Mouse (Mus musculus) midbrain, embryonic 10.5 days (tissue): ENCODE results near the gene Gdf3. TPM values are rescaled to one million over a fixed set of nuclear protein-coding genes. Genes with fewer than 3 reads are reported as not detected.
A peak's percentile ranks its signal among the peaks of the same experiment; 100 is the strongest.
"Not testable (repeated sequence)": the region's sequence is repeated elsewhere in the genome, so short reads cannot be mapped to it uniquely, and the experiment has no call there.

Experiments used
- DNase-seq: peaks from one replicate; pipeline ENCODE4 v3.0.0-alpha.2; 2017; ENCODE audit warnings: low spot score
- H3K27ac ChIP-seq: fragments of 300-500 bp; sonication (generic); replicated peaks from 2 replicates; pipeline ENCODE4 v1.5.1; 2016; ENCODE audit warnings: mild to moderate bottlenecking
- H3K27me3 ChIP-seq: fragments of 300-500 bp; sonication (generic); 2 replicates; pipeline ENCODE4 v1.6.1; 2016; ENCODE audit warnings: low read depth, mild to moderate bottlenecking; ENCODE audit not compliant: poor library complexity, severe bottlenecking
- H3K36me3 ChIP-seq: fragments of 300-500 bp; sonication (generic); 2 replicates; pipeline ENCODE4 v1.6.1; 2016; ENCODE audit warnings: mild to moderate bottlenecking, moderate library complexity
- H3K4me1 ChIP-seq: fragments of 300-500 bp; sonication (generic); 2 replicates; pipeline ENCODE4 v1.6.1; 2016
- H3K4me3 ChIP-seq: fragments of 300-500 bp; sonication (generic); 2 replicates; pipeline ENCODE4 v1.5.1; 2016; ENCODE audit warnings: mild to moderate bottlenecking, moderate library complexity
- H3K9me3 ChIP-seq: fragments of 300-500 bp; sonication (generic); replicated peaks from 2 replicates; pipeline ENCODE4 v1.6.1; 2016; ENCODE audit warnings: mild to moderate bottlenecking
- WGBS: fragments of 180-500 bp; shearing (Covaris S2); methylation state at CpG from one replicate; pipeline ENCODE4 v1.1.7; 2016; 5-methylcytosine and 5-hydroxymethylcytosine counted together
- polyA plus RNA-seq: library from polyadenylated mRNA; unstranded; fragments of >200 nt; fragmentation: Nextera tagmentation; extraction: Ambion mirVana; gene quantifications from 2 replicates; pipeline ENCODE4 v1.2.1, GENCODE M21; 2016

Gdf3 gene
- polyA plus RNA-seq, 1 experiment from 2014 or later = 0.09 TPM

GRCm38 (mm10) chr6:122577030-122577429, 32.9 kb downstream of the Gdf3 start:
- Histone ChIP-seq H3K9me3 (no peaks in the 10 kb centered on the region), H3K4me1 (no peaks in the 10 kb centered on the region), H3K27me3 (no peaks in the 10 kb centered on the region), H3K36me3 (no peaks in the 10 kb centered on the region), H3K27ac (no peak overlapping the region), H3K4me3 (no peak overlapping the region)
- 96% methylated on average over 3 of the region's 3 CpGs for WGBS
- no peak for DNase-seq

DNA sequence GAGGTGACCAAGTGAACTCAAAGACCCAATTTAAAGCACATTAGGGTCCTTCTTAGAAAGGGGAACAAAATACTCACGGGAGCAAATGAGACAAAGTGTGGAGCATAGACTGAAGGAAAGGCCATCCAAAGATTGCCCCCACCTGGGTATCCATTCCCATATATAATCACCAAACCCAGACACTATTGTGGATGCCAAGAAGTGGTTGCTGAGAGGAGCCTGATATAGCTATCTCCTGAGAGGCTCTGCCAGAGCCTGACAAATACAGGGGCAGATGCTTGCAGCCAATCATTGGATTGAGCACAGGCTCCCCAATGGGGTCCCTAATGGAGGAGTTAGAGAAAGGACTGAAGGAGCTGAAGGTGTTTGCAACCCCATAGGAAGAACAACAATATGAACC, 34.9 kb downstream of the Gdf3 start:
- not testable (repeated sequence) for DNase-seq, H3K4me3 ChIP-seq

DNA sequence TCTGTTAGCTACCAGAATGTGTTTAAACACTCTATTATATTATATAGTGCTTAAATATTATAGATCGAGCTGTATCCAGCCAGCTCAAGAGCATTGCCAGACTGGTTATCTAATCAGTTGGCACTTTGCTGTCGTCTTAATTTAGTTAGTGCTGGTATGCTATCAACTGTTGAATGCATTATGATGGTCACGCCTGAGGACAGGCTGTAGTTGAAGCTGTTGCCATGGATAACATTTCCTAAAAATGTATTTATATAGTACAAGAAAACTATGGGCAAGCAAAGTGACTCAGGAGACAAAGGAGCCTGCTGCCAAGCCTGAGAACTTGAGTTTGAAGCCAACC, 38.3 kb downstream of the Gdf3 start:
- Histone ChIP-seq H3K27me3 (no peaks in the 10 kb centered on the region), H3K36me3 (no peaks in the 10 kb centered on the region), H3K4me1 (0 out of 2 replicates have a peak, but pooled peaks cover 6% of the 10 kb centered on the region), H3K4me3 (no peak overlapping the region), H3K27ac (no peak overlapping the region), H3K9me3 (no peaks in the 10 kb centered on the region)
- DNase-seq = no peak
- WGBS = 93% methylated on average over 3 of the region's 3 CpGs

More for the DNA sequence above, 34.9 kb downstream of the Gdf3 start:
- not testable (repeated sequence) for H3K27me3 ChIP-seq, H3K27ac ChIP-seq, H3K9me3 ChIP-seq, H3K4me1 ChIP-seq, H3K36me3 ChIP-seq
- WGBS = 83% methylated on average over 1 of the region's 1 CpGs

- WGBS = 69% methylated on average over 8 of the region's 8 CpGs
- H3K27me3 ChIP-seq = no peaks in the 10 kb centered on the region
- H3K27ac ChIP-seq = no peak overlapping the region
- H3K9me3 ChIP-seq = no peaks in the 10 kb centered on the region
- H3K4me3 ChIP-seq = no peak overlapping the region
- no peaks in the 10 kb centered on the region for H3K36me3 ChIP-seq
- DNase-seq = no peak
- H3K4me1 ChIP-seq = 0 out of 2 replicates have a peak, but pooled peaks cover 6% of the 10 kb centered on the region
Measured at GRCm38 (mm10) chr6:122570695-122571616, 38.9 kb downstream of the Gdf3 start.

GRCm38 (mm10) chr6:122569762-122570161, 40.1 kb downstream of the Gdf3 start:
- no peak overlapping the region for H3K4me3 ChIP-seq
- no peak overlapping the region for H3K27ac ChIP-seq
- no peaks in the 10 kb centered on the region for H3K36me3 ChIP-seq
- WGBS = 64% methylated on average over 1 of the region's 1 CpGs
- no peak for DNase-seq
- H3K27me3 ChIP-seq = no peaks in the 10 kb centered on the region
- 0 out of 2 replicates have a peak, but pooled peaks cover 6% of the 10 kb centered on the region for H3K4me1 ChIP-seq
- no peaks in the 10 kb centered on the region for H3K9me3 ChIP-seq

- WGBS = 69% methylated on average over 5 of the region's 5 CpGs
- Histone ChIP-seq H3K4me1 (0 out of 2 replicates have a peak, but pooled peaks cover 6% of the 10 kb centered on the region), H3K36me3 (no peaks in the 10 kb centered on the region), H3K27me3 (no peaks in the 10 kb centered on the region), H3K4me3 (no peak overlapping the region), H3K27ac (no peak overlapping the region), H3K9me3 (no peaks in the 10 kb centered on the region)
- DNase-seq = no peak
Measured at GRCm38 (mm10) chr6:122569113-122569512, 40.8 kb downstream of the Gdf3 start.

DNA sequence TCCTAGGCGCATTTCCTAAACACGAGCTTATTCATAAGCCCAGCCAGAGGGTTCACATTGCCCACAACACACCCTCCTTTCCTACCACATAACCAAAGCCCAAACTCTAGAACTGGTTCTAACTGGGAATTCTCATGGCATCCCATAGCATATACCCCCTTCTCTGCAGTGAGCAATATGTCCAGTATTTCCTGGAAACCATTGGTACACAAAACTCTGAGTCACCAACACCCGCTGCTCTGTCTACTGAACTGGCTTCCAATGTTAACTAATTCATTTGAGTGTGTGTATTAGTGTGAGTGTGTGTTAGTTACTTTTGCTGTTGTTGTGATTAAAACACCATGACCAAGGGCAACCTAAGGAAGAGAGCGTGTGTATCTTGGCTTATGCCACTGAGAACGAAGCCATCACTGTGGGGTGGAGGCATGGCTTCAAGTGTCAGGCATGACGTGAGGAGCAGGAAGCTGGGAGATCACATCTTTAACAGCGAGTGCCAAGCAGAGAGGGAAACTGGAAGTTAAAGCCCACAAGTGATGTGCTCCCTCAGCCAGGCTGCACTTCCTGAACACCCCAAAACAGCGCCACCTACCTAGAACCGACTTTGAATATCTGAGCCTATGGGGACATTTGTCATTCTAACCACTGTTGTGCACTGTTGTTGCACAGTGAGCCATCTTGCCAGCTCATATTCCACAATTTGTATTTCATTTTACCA, 44.7 kb downstream of the Gdf3 start:
- H3K36me3 ChIP-seq = no peaks in the 10 kb centered on the region
- no peak overlapping the region for H3K4me3 ChIP-seq
- no peak overlapping the region for H3K27ac ChIP-seq
- DNase-seq = no peak
- 93% methylated on average over 9 of the region's 9 CpGs for WGBS
- H3K4me1 ChIP-seq = peaks cover 14% of the 10 kb centered on the region
- no peaks in the 10 kb centered on the region for H3K9me3 ChIP-seq
- peaks cover 12% of the 10 kb centered on the region; the same call in 1 of the 2 replicates for H3K27me3 ChIP-seq

GRCm38 (mm10) chr6:122562463-122562862, 47.4 kb downstream of the Gdf3 start:
- no peaks in the 10 kb centered on the region for H3K36me3 ChIP-seq
- WGBS = 3% methylated on average over 6 of the region's 6 CpGs
- H3K27ac ChIP-seq = no peak overlapping the region
- DNase-seq = peak; percentile 54
- peaks cover 12% of the 10 kb centered on the region; the same call in 1 of the 2 replicates for H3K27me3 ChIP-seq
- no peaks in the 10 kb centered on the region for H3K9me3 ChIP-seq
- H3K4me3 ChIP-seq = no peak overlapping the region
- peaks cover 16% of the 10 kb centered on the region for H3K4me1 ChIP-seq

- Histone ChIP-seq H3K9me3 (no peaks in the 10 kb centered on the region), H3K4me3 (no peak overlapping the region), H3K4me1 (peaks cover 19% of the 10 kb centered on the region), H3K27ac (no peak overlapping the region), H3K36me3 (no peaks in the 10 kb centered on the region), H3K27me3 (peaks cover 16% of the 10 kb centered on the region; the same call in 1 of the 2 replicates)
- WGBS = 87% methylated on average over 20 of the region's 20 CpGs
- no peak for DNase-seq
Measured at GRCm38 (mm10) chr6:122561005-122561404, 48.9 kb downstream of the Gdf3 start.

- Histone ChIP-seq H3K36me3 (no peaks in the 10 kb centered on the region), H3K9me3 (no peaks in the 10 kb centered on the region), H3K27ac (no peak overlapping the region), H3K4me1 (peaks cover 19% of the 10 kb centered on the region), H3K27me3 (peaks cover 19% of the 10 kb centered on the region; the same call in 1 of the 2 replicates), H3K4me3 (peak overlapping the region; percentile 32)
- DNase-seq = peak; percentile 76
- WGBS = 22% methylated on average over 17 of the region's 17 CpGs
Measured at GRCm38 (mm10) chr6:122560427-122560826, 49.5 kb downstream of the Gdf3 start.

- Histone ChIP-seq H3K9me3 (no peaks in the 10 kb centered on the region), H3K27ac (no peak overlapping the region), H3K4me3 (peak overlapping the region; percentile 18; the same call in 1 of the 2 replicates), H3K36me3 (no peaks in the 10 kb centered on the region), H3K27me3 (peaks cover 14% of the 10 kb centered on the region; the same call in 1 of the 2 replicates), H3K4me1 (peaks cover 16% of the 10 kb centered on the region)
- DNase-seq = peak; percentile 44
- 26% methylated on average over 15 of the region's 15 CpGs for WGBS
Measured at GRCm38 (mm10) chr6:122556959-122557561, 52.8 kb downstream of the Gdf3 start.
